Mouse (Mus musculus) telencephalon, adult 2 months (tissue): ENCODE results near the gene Ajap1.

ENCODE experiments used
- DNase-seq: peaks from one replicate; pipeline ENCODE4 v3.0.0-alpha.2; 2011; ENCODE audit warnings: low read depth, low spot score

The Ajap1 gene

DNA sequence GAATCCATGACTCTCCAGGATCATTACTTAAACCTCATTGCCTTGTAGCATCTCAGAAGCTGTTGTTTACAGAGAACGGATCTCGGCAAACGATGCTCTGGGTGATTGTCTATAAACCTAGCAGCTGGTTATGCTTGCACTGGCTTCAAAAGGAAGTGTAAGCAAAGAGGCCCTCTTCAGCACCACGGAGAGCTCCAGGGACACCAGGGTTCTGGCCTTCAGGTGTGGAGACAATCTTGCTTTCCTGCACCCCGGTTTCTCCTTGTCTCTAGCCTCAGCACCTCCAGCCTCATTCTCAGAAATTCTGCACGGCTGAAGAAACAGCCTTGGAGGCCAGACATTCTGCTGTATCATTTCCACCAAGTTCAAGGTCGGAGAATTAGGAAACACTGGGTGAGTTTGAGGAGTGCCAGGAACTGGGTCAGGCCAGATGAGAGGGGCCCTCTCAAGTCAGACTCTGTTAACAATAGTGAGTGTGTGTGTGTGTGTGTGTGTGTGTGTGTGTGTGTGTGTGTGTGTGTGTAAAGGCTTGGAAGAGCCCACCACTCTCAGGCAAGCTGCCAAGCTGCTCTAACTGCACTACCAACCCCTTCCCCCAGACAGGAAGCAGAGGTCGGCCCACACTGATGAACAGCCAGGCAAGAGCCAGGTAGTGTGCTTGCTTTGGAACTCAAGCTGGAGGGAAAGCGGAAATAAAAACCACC is 124.9 kb downstream of the Ajap1 start:
- DNase-seq: no peak

GRCm38 (mm10) chr4:153356236-153356635 is 126.4 kb downstream of the Ajap1 start:
- DNase-seq: no peak

DNA sequence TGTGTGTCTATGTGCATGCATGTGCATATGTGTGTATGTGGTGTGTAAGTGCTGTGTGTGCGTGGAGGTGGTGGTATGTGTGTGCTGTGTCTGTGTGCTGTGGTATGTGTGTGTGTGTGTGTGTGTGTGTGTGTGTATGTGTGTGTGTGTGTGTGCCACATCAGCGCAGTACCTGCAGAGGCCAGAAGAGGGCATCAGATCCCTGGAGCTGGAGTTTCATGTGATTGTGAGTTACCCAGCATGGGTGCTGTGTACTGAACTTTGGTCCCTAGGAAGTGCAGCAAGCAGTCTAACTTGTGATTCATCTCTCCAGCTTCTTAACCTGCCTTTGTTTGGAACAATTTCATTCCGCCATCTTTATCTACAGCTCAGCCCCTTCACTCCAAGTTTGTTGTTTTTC is 137.6 kb downstream of the Ajap1 start:
- DNase-seq: no peak

GRCm38 (mm10) chr4:153340887-153341286 is 141.7 kb downstream of the Ajap1 start:
- no peak for DNase-seq

DNA sequence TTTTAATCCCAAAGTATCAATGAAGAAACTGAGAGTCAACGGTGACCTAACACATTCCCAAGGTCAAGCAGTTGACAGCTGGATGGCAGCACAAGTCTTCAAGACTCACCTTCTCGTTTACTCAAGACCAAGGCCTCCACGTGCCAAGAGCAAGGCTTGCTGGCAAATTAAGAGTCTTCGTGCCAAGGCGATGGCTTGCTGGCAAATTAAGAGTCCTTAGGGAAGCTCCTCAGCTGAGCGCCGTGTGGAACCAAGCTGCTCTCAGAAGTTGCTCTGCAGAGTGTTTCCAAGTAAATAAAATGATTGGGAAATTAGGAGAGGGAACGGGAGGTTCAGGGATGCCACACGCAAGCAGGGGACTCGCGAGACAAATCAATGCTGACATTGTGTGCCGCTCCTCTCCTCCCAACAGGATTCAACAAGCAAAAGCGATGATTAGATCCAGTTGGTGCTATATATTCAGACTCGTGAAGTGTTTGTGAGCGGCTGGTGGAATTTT is 147.3 kb downstream of the Ajap1 start:
- DNase-seq: no peak

DNA sequence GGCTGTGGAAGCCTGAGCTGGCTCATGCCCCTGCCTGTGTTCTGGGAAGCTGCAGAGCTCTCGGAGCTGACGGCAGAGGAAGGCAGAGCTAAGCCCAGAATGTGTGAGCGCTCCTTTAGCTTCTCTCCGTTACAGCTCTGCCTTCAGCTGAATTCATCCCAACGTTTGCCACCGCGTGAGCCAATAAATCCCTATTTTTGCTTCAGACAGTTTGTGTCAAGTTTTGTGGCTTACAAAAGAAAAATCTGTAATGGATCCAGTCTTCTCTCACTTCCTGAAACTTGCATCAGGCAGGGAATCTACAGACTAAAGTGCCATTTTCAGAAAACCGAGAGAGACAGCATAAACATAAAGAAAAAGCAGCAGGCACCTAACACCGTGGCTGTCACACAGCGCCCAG is 154.8 kb downstream of the Ajap1 start:
- DNase-seq: peak; percentile 71
